8 mouse cellular contexts compared by ENCODE assay signal in the genomic region with DNA sequence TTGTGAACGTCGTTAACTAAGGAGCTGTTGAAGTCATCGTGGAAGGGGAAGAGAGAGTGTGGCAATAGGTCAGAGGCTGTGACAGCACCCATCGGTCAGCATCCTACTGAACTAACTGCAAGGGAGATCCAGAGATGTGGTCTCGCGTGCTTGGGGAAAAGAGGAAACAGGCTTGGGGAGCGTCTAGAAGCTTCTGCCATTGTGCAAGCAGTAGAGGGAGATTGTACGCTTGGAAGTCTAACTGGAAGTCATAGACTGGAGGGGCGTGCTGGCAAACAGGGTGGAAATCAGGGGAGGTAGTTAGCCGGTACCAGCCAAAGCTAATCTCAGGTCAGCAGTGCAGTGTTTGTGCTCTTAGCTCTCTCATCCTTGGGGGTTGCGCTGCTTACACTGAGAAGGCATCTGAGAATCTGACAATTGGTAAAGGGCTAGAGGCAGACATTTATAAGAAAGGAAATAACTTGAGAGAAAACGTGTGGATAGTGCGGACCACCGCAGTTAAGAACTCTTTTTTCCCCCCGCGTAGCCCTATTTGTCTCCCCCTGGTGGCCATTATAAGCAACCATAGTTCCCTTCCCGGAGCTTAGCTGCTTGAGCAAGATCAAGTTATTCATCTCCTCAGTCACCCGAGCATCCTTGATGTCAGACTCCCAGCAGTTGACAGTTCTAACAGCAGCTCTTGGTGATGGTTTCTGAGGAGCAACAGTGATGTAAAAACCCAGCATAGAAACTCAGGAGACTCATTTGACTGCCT.
DNase-seq lines count a peak whose midpoint lies in the region; ATAC-seq and TF ChIP-seq lines count a peak whose summit lies in the region.

No protein-coding gene starts in this region.

- no peak overlapping the region for H3K27ac ChIP-seq in liver, adult 2 months (replicated peaks; ENCODE audit: insufficient read depth, low read depth, low read length)
- H3K27ac ChIP-seq in liver, embryonic 11.5 days (ENCODE audit: low read depth, low read length): no peak overlapping the region
- H3K27ac ChIP-seq in limb, embryonic 14.5 days (replicated peaks; ENCODE audit: low read depth, low read length): no peak overlapping the region

- H3K27me3 ChIP-seq in liver, adult 2 months (ENCODE audit: control insufficient read depth, insufficient read depth, low read length): no peaks in the 10 kb centered on the region
- H3K27me3 ChIP-seq in liver, embryonic 11.5 days (replicated peaks; ENCODE audit: control insufficient read depth, insufficient read depth, low read length): no peaks in the 10 kb centered on the region
- no peaks in the 10 kb centered on the region for H3K27me3 ChIP-seq in limb, embryonic 14.5 days (ENCODE audit: control insufficient read depth, insufficient read depth, low read length)

- H3K4me3 ChIP-seq in liver, adult 2 months (ENCODE audit: insufficient read depth, low read depth, low read length): no peak overlapping the region
- no peak overlapping the region for H3K4me3 ChIP-seq in liver, embryonic 11.5 days (ENCODE audit: low read depth, low read length)
- no peak overlapping the region for H3K4me3 ChIP-seq in limb, embryonic 14.5 days (replicated peaks; ENCODE audit: low read length)

- no peak for ATAC-seq in liver, embryonic 11.5 days (replicated peaks; ENCODE audit: low FRiP score)
- peak; percentile 85 for ATAC-seq in granulocyte monocyte progenitor cell, adult 5-6 weeks (replicated peaks; ENCODE audit: poor library complexity, severe bottlenecking)
- ATAC-seq in limb, embryonic 14.5 days (ENCODE audit: low FRiP score, low read depth): no peak; the same call in 1 of the 2 replicates

- peak; percentile 29; the same call in 1 of the 2 replicates for TF ChIP-seq CTCF in liver, adult 2 months (IDR thresholded peaks at IDR 0.05; ENCODE audit: low read depth, low read length)

- no peaks in the 10 kb centered on the region for H3K36me3 ChIP-seq in liver, adult 2 months (ENCODE audit: control insufficient read depth, insufficient read depth, low read length)
- H3K36me3 ChIP-seq in liver, embryonic 11.5 days (ENCODE audit: control insufficient read depth, insufficient read depth, low read length): no peaks in the 10 kb centered on the region
- H3K36me3 ChIP-seq in limb, embryonic 14.5 days (ENCODE audit: control insufficient read depth, insufficient read depth, low read length): no peaks in the 10 kb centered on the region

- WGBS in liver, adult 2 months: 46% methylated on average over 18 of the region's 18 CpGs
- WGBS in liver, embryonic 11.5 days: 40% methylated on average over 18 of the region's 18 CpGs
- 49% methylated on average over 18 of the region's 18 CpGs for WGBS in limb, embryonic 14.5 days

- H3K4me2 ChIP-seq in liver, embryonic 11.5 days: no peak overlapping the region
- peak overlapping the region; percentile 36 for H3K4me2 ChIP-seq in limb, embryonic 14.5 days (replicated peaks; ENCODE audit: low read depth, low read length, severe bottlenecking)

- peak; percentile 32 for DNase-seq in liver, adult 2 months (ENCODE audit: extremely low read depth, low read depth, low spot score)
- no peak for DNase-seq in liver, embryonic 11.5 days (ENCODE audit: low spot score)
- DNase-seq in adrenal gland, postnatal 36 days: peak; percentile 9
- peak; percentile 33 for DNase-seq in limb, embryonic 14.5 days (ENCODE audit: low spot score)
- peak; percentile 39 for DNase-seq in neural tube, embryonic 10.5 days (ENCODE audit: extremely low spot score, low spot score)
- no peak for DNase-seq in right cerebral cortex, postnatal 10 days (ENCODE audit: low spot score in 2 of 2)
- DNase-seq in left cerebral cortex, adult 8-10 months (ENCODE audit: low spot score in 2 of 2): no peak

- H3K9me3 ChIP-seq in liver, embryonic 11.5 days (ENCODE audit: control insufficient read depth, low read length): no peaks in the 10 kb centered on the region
- no peaks in the 10 kb centered on the region for H3K9me3 ChIP-seq in limb, embryonic 14.5 days (ENCODE audit: control insufficient read depth, low read length)

- no peak overlapping the region for H3K9ac ChIP-seq in liver, adult 2 months (ENCODE audit: low read depth, low read length)
- no peak overlapping the region for H3K9ac ChIP-seq in liver, embryonic 11.5 days (ENCODE audit: low read depth, low read length)
- no peak overlapping the region for H3K9ac ChIP-seq in limb, embryonic 14.5 days (ENCODE audit: low read depth, low read length, severe bottlenecking)

- no peaks in the 10 kb centered on the region for H3K4me1 ChIP-seq in liver, adult 2 months (ENCODE audit: control insufficient read depth, insufficient read depth, low read length)
- no peaks in the 10 kb centered on the region for H3K4me1 ChIP-seq in liver, embryonic 11.5 days (replicated peaks; ENCODE audit: control insufficient read depth, insufficient read depth, low read length)
- no peaks in the 10 kb centered on the region for H3K4me1 ChIP-seq in limb, embryonic 14.5 days (ENCODE audit: control insufficient read depth, insufficient read depth, low read length)

- H3K79me2 ChIP-seq in liver, adult 2 months (ENCODE audit: control insufficient read depth, insufficient read depth, low read length): no peaks in the 10 kb centered on the region

- TF ChIP-seq POLR2A in liver, adult 2 months (IDR thresholded peaks at IDR 0.05; ENCODE audit: extremely low read depth, insufficient read depth, low read length): no peak
- no peak for TF ChIP-seq POLR2A in limb, embryonic 14.5 days (IDR thresholded peaks at IDR 0.05; ENCODE audit: borderline replicate concordance, extremely low read depth, insufficient read depth, insufficient read length)

Comparison
In these comparisons a context has a peak if more than half of its experiments do, and no peak if none do; other contexts are left out.
1. DNase-seq: peak in liver, adult 2 months (single experiment), adrenal gland, postnatal 36 days (2 of 2), limb, embryonic 14.5 days (single experiment) and neural tube, embryonic 10.5 days (single experiment); none in liver, embryonic 11.5 days (single experiment), right cerebral cortex, postnatal 10 days (0 of 2) and left cerebral cortex, adult 8-10 months (0 of 2).